Mouse (Mus musculus) forebrain, postnatal 0 days (tissue): ENCODE results near the gene Mr1. TPM values are rescaled to one million over a fixed set of nuclear protein-coding genes. Genes with fewer than 3 reads are reported as not detected.
"Not testable (repeated sequence)": the region's sequence is repeated elsewhere in the genome, so short reads cannot be mapped to it uniquely, and the experiment has no call there.

Experiments
- ATAC-seq: fragments of 200-750 bp; cut with Nextera tagmentation; 2 replicates; pipeline ENCODE4 v1.8.0; 2017; ENCODE audit warnings: mild to moderate bottlenecking, moderate library complexity
- DNase-seq: peaks from one replicate; pipeline ENCODE4 v3.0.0-alpha.2; 2015
- H3K27ac ChIP-seq: fragments of 300-500 bp; sonication (generic); 2 replicates; pipeline ENCODE4 v1.5.1; 2014; ENCODE audit warnings: low read depth, mild to moderate bottlenecking, antibody characterized with exemption, low read length, moderate library complexity, mixed read lengths
- H3K27me3 ChIP-seq: fragments of 300-500 bp; sonication (generic); 2 replicates; pipeline ENCODE4 v1.6.1; 2014; ENCODE audit warnings: mild to moderate bottlenecking, low read length, mixed read lengths; ENCODE audit not compliant: insufficient read depth
- H3K36me3 ChIP-seq: fragments of 300-500 bp; sonication (generic); 2 replicates; pipeline ENCODE4 v1.6.1; 2014; ENCODE audit warnings: mild to moderate bottlenecking, moderate library complexity; ENCODE audit not compliant: insufficient read depth
- H3K4me1 ChIP-seq: fragments of 300-500 bp; sonication (generic); 2 replicates; pipeline ENCODE4 v1.6.1; 2014; ENCODE audit warnings: antibody characterized with exemption; ENCODE audit not compliant: insufficient read depth
- H3K4me2 ChIP-seq: fragments of 300-500 bp; sonication (generic); 2 replicates; pipeline ENCODE4 v1.6.1; 2014; ENCODE audit warnings: low read depth, mild to moderate bottlenecking, moderate library complexity
- H3K4me3 ChIP-seq: fragments of 300-500 bp; sonication (generic); 2 replicates; pipeline ENCODE4 v1.5.1; 2014; ENCODE audit warnings: low read depth, low read length, mixed read lengths
- H3K9ac ChIP-seq: fragments of 300-500 bp; sonication (generic); 2 replicates; pipeline ENCODE4 v1.6.1; 2014; ENCODE audit warnings: mild to moderate bottlenecking
- H3K9me3 ChIP-seq: fragments of 300-500 bp; sonication (generic); 2 replicates; pipeline ENCODE4 v1.6.1; 2016; ENCODE audit warnings: low read length
- CTCF ChIP-seq: sonication (generic); IDR thresholded peaks from 2 replicates; pipeline ENCODE4 v1.5.1; 2016; ENCODE audit warnings: antibody characterized with exemption, control low read depth, low read depth
- WGBS: fragments of 180-500 bp; shearing (Covaris S2); extraction: QIAGEN DNeasy Blood & Tissue Kit; methylation state at CpG from one replicate; pipeline ENCODE4 v1.1.7; 2014; 5-methylcytosine and 5-hydroxymethylcytosine counted together
- polyA plus RNA-seq: library from polyadenylated mRNA; unstranded; fragments of >200 nt; fragmentation: Nextera tagmentation; extraction: Ambion mirVana; gene quantifications from 2 replicates; pipeline ENCODE4 v1.2.1, GENCODE M21; 2015
- total RNA-seq: library from RNA; depleted of rRNA; stranded (reverse); fragments of >200 nt; gene quantifications from 2 replicates; pipeline ENCODE4 v1.2.3, GENCODE M21; 2014

Gene Mr1
- total and polyA plus RNA-seq, 2 experiments from 2014 or later, result 2.6 to 5.1 TPM

DNA sequence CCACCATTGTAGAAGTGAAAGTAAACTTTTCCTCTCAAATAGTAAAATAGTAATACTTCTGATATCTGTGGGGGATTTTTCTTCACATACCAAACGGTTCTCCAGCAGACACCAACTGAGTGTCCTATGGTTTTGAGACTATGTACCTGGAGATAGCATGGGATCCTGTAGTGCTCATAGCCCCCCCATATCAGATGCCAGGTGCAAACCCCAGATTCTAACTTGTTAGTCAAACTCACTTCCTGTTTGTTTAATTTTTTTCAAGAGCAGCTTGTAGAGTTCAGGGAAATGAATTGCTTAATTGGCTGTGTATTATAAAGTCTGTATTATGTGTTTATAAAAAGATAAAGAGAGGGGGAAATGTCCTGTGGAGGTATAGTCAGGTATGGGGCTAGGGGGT lies 27.8 kb upstream of the Mr1 start:
- no peak overlapping the region for H3K9ac ChIP-seq
- ATAC-seq, result no peak
- WGBS, result 90% methylated on average over 1 of the region's 1 CpGs

DNA sequence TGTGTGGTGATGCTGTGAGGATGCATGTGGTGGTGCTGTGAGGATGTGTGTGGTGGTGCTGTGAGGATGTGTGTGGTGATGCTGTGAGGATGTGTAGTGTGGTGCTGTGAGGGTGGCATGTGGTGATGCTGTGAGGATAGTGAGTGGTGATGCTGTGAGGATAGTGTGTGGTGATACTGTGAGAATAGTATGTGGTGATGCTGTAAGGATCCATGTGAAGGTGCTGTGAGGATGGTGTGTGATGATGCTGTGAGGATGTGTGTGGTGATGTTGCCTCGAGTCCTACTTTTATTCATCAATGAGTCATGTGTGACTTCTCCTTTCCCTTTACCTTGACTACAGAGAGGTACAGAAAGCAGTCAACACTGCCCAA lies 27.0 kb upstream of the Mr1 start:
- H3K4me3 ChIP-seq, H3K27me3 ChIP-seq, H3K27ac ChIP-seq, H3K9me3 ChIP-seq, H3K9ac ChIP-seq, ATAC-seq, DNase-seq, H3K4me2 ChIP-seq, H3K4me1 ChIP-seq: not testable (repeated sequence)
- WGBS, result 86% methylated on average over 1 of the region's 1 CpGs
- H3K36me3 ChIP-seq, result peaks cover 14% of the 10 kb centered on the region

More for the DNA sequence above, 27.8 kb upstream of the Mr1 start:
- H3K4me2 ChIP-seq, result no peak overlapping the region
- H3K27ac ChIP-seq, result no peak overlapping the region
- no peaks in the 10 kb centered on the region for H3K27me3 ChIP-seq
- H3K36me3 ChIP-seq, result peaks cover 14% of the 10 kb centered on the region
- TF ChIP-seq CTCF, result no peak
- H3K9me3 ChIP-seq, result no peaks in the 10 kb centered on the region
- no peak overlapping the region for H3K4me3 ChIP-seq
- H3K4me1 ChIP-seq, result no peaks in the 10 kb centered on the region
- no peak for DNase-seq

DNA sequence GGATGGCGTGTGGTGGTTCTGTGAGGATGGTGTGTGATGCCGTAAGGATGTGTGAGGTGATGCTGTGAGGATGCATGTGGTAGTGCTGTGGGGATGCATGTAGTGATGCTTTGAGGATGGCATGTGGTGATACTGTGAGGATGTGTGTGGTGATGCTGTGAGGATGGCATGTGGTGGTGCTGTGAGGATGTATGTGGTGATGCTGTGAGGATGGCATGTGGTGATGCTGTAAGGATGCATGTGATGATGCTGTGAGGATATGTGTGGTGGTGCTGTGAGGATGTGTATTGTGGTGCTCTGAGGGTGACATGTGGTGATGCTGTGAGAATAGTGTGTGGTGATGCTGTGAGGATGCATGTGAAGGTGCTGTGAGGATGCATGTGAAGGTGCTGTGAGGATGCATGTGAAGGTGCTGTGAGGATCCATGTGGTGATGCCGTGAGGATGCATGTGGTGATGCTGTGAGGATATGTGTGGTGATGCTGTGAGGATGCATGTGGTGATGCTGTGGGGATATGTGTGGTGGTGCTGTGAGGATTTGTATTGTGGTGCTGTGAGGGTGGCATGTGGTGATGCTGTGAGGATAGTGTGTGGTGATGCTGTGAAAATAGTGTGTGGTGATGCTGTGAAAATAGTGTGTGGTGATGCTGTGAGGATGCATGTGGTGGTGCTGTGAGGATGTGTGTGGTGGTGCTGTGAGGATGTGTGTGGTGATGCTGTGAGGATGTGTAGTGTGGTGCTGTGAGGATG lies 26.5 kb upstream of the Mr1 start:
- no peaks in the 10 kb centered on the region for H3K4me1 ChIP-seq
- no peak overlapping the region for H3K4me3 ChIP-seq
- ATAC-seq (no peak), DNase-seq (no peak)
- H3K9me3 ChIP-seq, result no peaks in the 10 kb centered on the region
- no peak for TF ChIP-seq CTCF
- H3K4me2 ChIP-seq, result no peak overlapping the region
- H3K27ac ChIP-seq, result no peak overlapping the region
- 78% methylated on average over 3 of the region's 3 CpGs for WGBS
- H3K36me3 ChIP-seq, result peaks cover 11% of the 10 kb centered on the region; the same call in 1 of the 2 replicates
- H3K27me3 ChIP-seq, result no peaks in the 10 kb centered on the region
- no peak overlapping the region for H3K9ac ChIP-seq

GRCm38 (mm10) chr1:155169935-155170334 lies 23.3 kb upstream of the Mr1 start:
- no peaks in the 10 kb centered on the region; the same call in 1 of the 2 replicates for H3K36me3 ChIP-seq
- no peak overlapping the region for H3K4me2 ChIP-seq
- H3K27me3 ChIP-seq, result no peaks in the 10 kb centered on the region
- no peak overlapping the region for H3K9ac ChIP-seq
- H3K4me1 ChIP-seq, result no peaks in the 10 kb centered on the region
- H3K4me3 ChIP-seq, result no peak overlapping the region
- no peaks in the 10 kb centered on the region for H3K9me3 ChIP-seq
- no peak for DNase-seq
- no peak overlapping the region for H3K27ac ChIP-seq
- no peak for ATAC-seq
- no peak for TF ChIP-seq CTCF

DNA sequence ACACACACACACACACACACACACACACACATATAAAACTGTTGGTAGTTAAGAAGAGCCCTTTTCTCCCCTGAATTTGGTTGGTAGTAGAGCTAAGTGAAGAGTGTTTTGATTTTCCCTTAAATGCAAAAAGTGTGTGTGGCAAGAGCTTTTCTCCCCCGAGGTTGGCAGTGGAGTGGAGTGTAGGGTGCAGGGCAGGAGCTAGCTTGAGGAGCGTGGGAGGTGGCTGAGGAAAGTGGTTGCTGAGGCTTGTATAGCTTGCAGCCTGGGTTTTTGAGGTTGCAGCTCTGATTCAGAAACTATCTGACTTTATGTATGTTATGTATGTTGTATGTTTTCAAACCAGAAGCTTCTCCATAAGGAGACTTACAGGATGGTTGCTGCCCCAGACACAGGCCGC lies 20.8 kb upstream of the Mr1 start:
- 75% methylated on average over 3 of the region's 3 CpGs for WGBS
- H3K4me2 ChIP-seq, result no peak overlapping the region
- H3K27me3 ChIP-seq, result no peaks in the 10 kb centered on the region
- no peak for TF ChIP-seq CTCF
- H3K27ac ChIP-seq, result no peak overlapping the region
- H3K9me3 ChIP-seq, result no peaks in the 10 kb centered on the region
- H3K9ac ChIP-seq, result no peak overlapping the region
- no peaks in the 10 kb centered on the region for H3K4me1 ChIP-seq
- no peak for DNase-seq
- no peak for ATAC-seq
- no peak overlapping the region for H3K4me3 ChIP-seq
- no peaks in the 10 kb centered on the region; the same call in 1 of the 2 replicates for H3K36me3 ChIP-seq

DNA sequence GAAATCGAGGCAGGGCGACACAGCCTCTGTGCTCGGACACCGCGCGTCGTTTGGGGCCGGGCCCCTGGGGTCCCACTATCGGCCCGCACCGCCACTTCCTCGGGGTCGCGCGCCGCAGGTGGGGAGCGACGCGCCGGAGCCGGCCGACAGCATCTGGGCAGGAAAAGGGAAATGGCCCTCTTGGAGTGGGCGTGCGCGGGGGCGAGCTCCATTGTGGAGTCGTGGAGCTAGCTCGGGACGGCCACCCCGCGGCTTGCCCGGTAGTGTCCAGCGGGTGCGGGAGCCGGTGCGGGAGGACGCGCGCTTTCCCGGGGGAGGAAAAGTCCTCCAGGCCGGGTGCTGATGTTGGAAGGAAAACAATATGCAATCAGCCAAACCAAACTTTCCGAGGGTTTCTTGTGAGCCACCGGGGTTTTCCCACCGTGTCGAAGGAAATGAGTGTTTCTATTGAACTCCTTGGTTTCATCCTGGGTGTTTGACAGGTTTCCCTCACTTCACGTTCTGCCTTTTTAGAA lies 12.4 kb upstream of the Mr1 start:
- H3K27ac ChIP-seq, result peak overlapping the region; percentile 67
- no peaks in the 10 kb centered on the region for H3K36me3 ChIP-seq
- peak overlapping the region; percentile 54 for H3K4me3 ChIP-seq
- H3K27me3 ChIP-seq, result no peaks in the 10 kb centered on the region
- H3K4me2 ChIP-seq, result peak overlapping the region; percentile 73
- peak; percentile 45 for ATAC-seq
- H3K4me1 ChIP-seq, result peaks cover 8% of the 10 kb centered on the region; the same call in 1 of the 2 replicates
- no peaks in the 10 kb centered on the region for H3K9me3 ChIP-seq
- H3K9ac ChIP-seq, result peak overlapping the region; percentile 65
- DNase-seq, result peak; percentile 40
- TF ChIP-seq CTCF, result 0 out of 2 replicates have a peak, but pooled peaks have one; percentile 3
- WGBS, result 0% methylated on average over 46 of the region's 46 CpGs

GRCm38 (mm10) chr1:155158141-155158969 lies 11.7 kb upstream of the Mr1 start, which contains the start of gene Stx6:
Stx6 (plus strand) TSS chr1:155158715.
- Histone ChIP-seq H3K27ac (peak within 1 kb of the TSS; percentile 67), H3K4me3 (peak within 1 kb of the TSS; percentile 54), H3K27me3 (no peaks in the 10 kb centered on the region), H3K4me1 (peaks cover 8% of the 10 kb centered on the region; the same call in 1 of the 2 replicates), H3K4me2 (peak within 1 kb of the TSS; percentile 73), H3K9me3 (no peaks in the 10 kb centered on the region), H3K36me3 (no peaks in the 10 kb centered on the region), H3K9ac (peak within 1 kb of the TSS; percentile 65)
- DNase-seq (peak; percentile 99), ATAC-seq (peak; percentile 99)
- WGBS, result 5% methylated on average over 48 of the region's 48 CpGs
- TF ChIP-seq CTCF, result no peak
